Mouse (Mus musculus): ENCODE measurements around the gene Nfil3. TPM values are rescaled to one million over a fixed set of nuclear protein-coding genes. Genes with fewer than 3 reads are reported as not detected.
A peak's percentile ranks its signal among the peaks of the same experiment; 100 is the strongest.

Gene Nfil3
- polyA plus RNA-seq, 1 experiment from 2014 or later = 48.0 TPM

GRCm38 (mm10) chr13:53000481-53000880 is 19.6 kb upstream of the Nfil3 start:
- Histone ChIP-seq H3K4me3 (no peak overlapping the region), H3K9me3 (no peaks in the 10 kb centered on the region), H3K9ac (no peak overlapping the region), H3K27me3 (no peaks in the 10 kb centered on the region), H3K4me1 (replicated peaks) (no peaks in the 10 kb centered on the region), H3K36me3 (no peaks in the 10 kb centered on the region), H3K4me2 (no peak overlapping the region), H3K27ac (replicated peaks) (no peak overlapping the region)
- 86% methylated on average over 2 of the region's 2 CpGs for whole genome bisulfite sequencing
- ATAC-seq (ENCODE audit: low FRiP score, low read depth) = no peak

- H3K4me3 ChIP-seq = no peak overlapping the region
- H3K4me1 ChIP-seq (replicated peaks) = no peaks in the 10 kb centered on the region
- 91% methylated on average over 10 of the region's 10 CpGs for WGBS
- H3K9me3 ChIP-seq = no peaks in the 10 kb centered on the region
- no peak overlapping the region for H3K9ac ChIP-seq
- H3K36me3 ChIP-seq = no peaks in the 10 kb centered on the region
- no peaks in the 10 kb centered on the region for H3K27me3 ChIP-seq
- no peak overlapping the region for H3K4me2 ChIP-seq
- no peak overlapping the region for H3K27ac ChIP-seq (replicated peaks)
- no peak for ATAC-seq (ENCODE audit: low FRiP score, low read depth)
Observed at GRCm38 (mm10) chr13:52998541-52998940, 17.7 kb upstream of the Nfil3 start.

- no peaks in the 10 kb centered on the region for H3K27me3 ChIP-seq
- ATAC-seq (ENCODE audit: low FRiP score, low read depth) = no peak
- no peak overlapping the region for H3K4me2 ChIP-seq
- no peak overlapping the region for H3K4me3 ChIP-seq
- H3K9me3 ChIP-seq = no peaks in the 10 kb centered on the region
- H3K27ac ChIP-seq (replicated peaks) = no peak overlapping the region
- H3K36me3 ChIP-seq = no peaks in the 10 kb centered on the region
- H3K9ac ChIP-seq = no peak overlapping the region
- no peaks in the 10 kb centered on the region for H3K4me1 ChIP-seq (replicated peaks)
- WGBS = 72% methylated on average over 2 of the region's 2 CpGs
Observed at GRCm38 (mm10) chr13:52997806-52998205, 16.9 kb upstream of the Nfil3 start.

DNA sequence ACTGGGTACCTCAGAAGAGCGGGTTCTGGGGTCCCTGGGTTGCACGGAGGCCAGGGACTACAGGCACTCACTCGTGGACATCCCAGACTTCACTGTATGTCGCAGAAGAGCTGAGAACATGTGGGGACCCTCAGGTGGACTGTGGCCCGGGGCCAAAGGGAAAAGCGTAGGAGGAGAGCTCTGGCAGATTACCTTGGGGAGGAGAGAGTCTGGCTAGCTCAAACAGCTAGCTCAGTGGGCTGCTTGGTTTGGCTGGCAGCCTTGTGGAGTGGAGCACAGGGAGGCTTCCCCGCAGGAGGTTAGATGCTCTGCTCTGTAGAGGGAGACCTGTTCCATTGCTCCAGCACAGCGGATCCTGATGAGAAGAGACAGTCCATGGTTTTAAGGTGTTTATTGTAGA is 15.3 kb upstream of the Nfil3 start:
- H3K27ac ChIP-seq (replicated peaks) = no peak overlapping the region
- WGBS = 83% methylated on average over 8 of the region's 8 CpGs

GRCm38 (mm10) chr13:52994197-52994881 is 13.5 kb upstream of the Nfil3 start:
- Histone ChIP-seq H3K4me2 (no peak overlapping the region), H3K36me3 (no peaks in the 10 kb centered on the region), H3K4me3 (no peak overlapping the region), H3K27ac (replicated peaks) (no peak overlapping the region), H3K27me3 (no peaks in the 10 kb centered on the region), H3K9me3 (no peaks in the 10 kb centered on the region), H3K4me1 (replicated peaks) (no peaks in the 10 kb centered on the region), H3K9ac (no peak overlapping the region)
- ATAC-seq (ENCODE audit: low FRiP score, low read depth) = no peak
- WGBS = 88% methylated on average over 10 of the region's 10 CpGs

More for the DNA sequence above, 15.3 kb upstream of the Nfil3 start:
- Histone ChIP-seq H3K9me3 (no peaks in the 10 kb centered on the region), H3K4me2 (no peak overlapping the region), H3K27me3 (no peaks in the 10 kb centered on the region), H3K4me3 (no peak overlapping the region), H3K4me1 (replicated peaks) (no peaks in the 10 kb centered on the region), H3K9ac (no peak overlapping the region), H3K36me3 (no peaks in the 10 kb centered on the region)
- ATAC-seq (ENCODE audit: low FRiP score, low read depth) = no peak

DNA sequence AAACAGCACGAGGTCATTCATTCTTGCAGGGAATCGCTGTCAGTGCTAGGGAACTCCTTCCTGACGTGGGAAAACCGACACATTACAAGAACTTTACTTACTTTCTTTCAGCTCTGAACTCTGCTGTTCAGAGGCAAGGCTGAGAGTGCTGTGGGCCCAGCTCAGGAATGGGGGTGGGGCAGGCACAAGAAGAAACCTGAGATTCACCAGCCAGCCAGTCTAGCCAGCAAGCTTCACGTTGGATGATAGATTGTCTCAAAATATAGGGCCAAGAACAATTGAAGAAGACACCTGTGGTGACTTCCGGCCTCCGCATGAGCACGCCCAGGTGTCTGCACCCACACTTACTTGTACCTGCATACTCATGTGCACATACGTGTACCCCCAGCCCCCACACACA is 9.3 kb upstream of the Nfil3 start:
- H3K9me3 ChIP-seq = no peaks in the 10 kb centered on the region
- H3K4me1 ChIP-seq (replicated peaks) = no peaks in the 10 kb centered on the region
- 71% methylated on average over 9 of the region's 9 CpGs for WGBS
- no peak overlapping the region for H3K4me2 ChIP-seq
- no peak for ATAC-seq (ENCODE audit: low FRiP score, low read depth)
- H3K4me3 ChIP-seq = no peak overlapping the region
- H3K27me3 ChIP-seq = no peaks in the 10 kb centered on the region
- no peak overlapping the region for H3K9ac ChIP-seq
- H3K36me3 ChIP-seq = no peaks in the 10 kb centered on the region
- H3K27ac ChIP-seq (replicated peaks) = no peak overlapping the region

DNA sequence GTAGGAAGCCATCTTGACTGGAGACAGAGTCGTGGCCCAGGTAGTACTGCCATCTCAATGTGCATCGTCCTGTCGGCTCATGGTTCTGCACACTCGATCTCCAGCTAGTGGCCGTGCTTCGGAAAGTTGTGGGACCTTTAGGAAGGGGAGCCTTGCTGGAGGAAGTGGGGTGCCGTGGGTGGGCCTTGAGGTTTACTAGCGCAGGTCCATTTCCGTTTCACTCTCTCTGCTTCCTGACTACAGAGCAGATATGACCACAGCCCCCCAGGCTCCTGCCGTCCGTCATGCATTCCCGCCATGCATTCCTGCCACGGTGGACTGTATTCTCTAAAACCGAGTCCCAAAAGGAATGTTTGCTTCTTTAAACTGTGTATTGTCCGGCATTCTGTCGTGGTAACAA is 8.1 kb upstream of the Nfil3 start:
- H3K9ac ChIP-seq = no peak overlapping the region
- no peaks in the 10 kb centered on the region for H3K4me1 ChIP-seq (replicated peaks)
- no peaks in the 10 kb centered on the region for H3K9me3 ChIP-seq
- ATAC-seq (ENCODE audit: low FRiP score, low read depth) = no peak
- no peak overlapping the region for H3K4me2 ChIP-seq
- H3K27ac ChIP-seq (replicated peaks) = no peak overlapping the region
- H3K4me3 ChIP-seq = no peak overlapping the region
- 86% methylated on average over 16 of the region's 16 CpGs for WGBS
- H3K36me3 ChIP-seq = no peaks in the 10 kb centered on the region
- no peaks in the 10 kb centered on the region for H3K27me3 ChIP-seq

DNA sequence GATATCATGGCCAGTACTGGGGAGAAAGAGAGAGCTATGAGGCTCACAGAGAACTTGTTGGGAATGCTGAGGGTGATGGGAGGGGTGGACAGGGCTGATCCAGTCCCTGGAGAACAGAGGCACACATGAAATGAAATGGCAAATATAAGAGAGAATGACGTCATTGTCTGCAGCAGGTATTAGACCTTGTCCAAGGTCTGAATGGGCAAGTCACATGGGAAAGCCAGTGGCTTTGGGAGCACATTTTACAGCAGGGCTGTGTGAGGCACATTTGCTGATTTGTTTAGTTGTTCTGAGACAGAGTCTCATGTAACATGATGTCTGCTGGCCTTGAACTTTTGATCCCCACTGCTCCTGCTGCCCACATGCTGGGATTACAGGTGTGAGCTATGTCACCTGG is 7.0 kb upstream of the Nfil3 start:
- Histone ChIP-seq H3K4me3 (no peak overlapping the region), H3K9ac (no peak overlapping the region), H3K9me3 (no peaks in the 10 kb centered on the region), H3K4me1 (replicated peaks) (no peaks in the 10 kb centered on the region), H3K4me2 (no peak overlapping the region), H3K27me3 (no peaks in the 10 kb centered on the region), H3K27ac (replicated peaks) (no peak overlapping the region), H3K36me3 (no peaks in the 10 kb centered on the region)
- ATAC-seq (ENCODE audit: low FRiP score, low read depth) = no peak
- WGBS = 67% methylated on average over 1 of the region's 1 CpGs

GRCm38 (mm10) chr13:52986215-52986780 is 5.4 kb upstream of the Nfil3 start:
- Histone ChIP-seq H3K27ac (replicated peaks) (no peak overlapping the region), H3K9me3 (no peaks in the 10 kb centered on the region), H3K27me3 (no peaks in the 10 kb centered on the region), H3K4me1 (replicated peaks) (peaks cover 9% of the 10 kb centered on the region), H3K36me3 (no peaks in the 10 kb centered on the region), H3K9ac (no peak overlapping the region), H3K4me3 (no peak overlapping the region), H3K4me2 (no peak overlapping the region)
- ATAC-seq (ENCODE audit: low FRiP score, low read depth) = no peak
- WGBS = 74% methylated on average over 10 of the region's 10 CpGs

GRCm38 (mm10) chr13:52985508-52986214 is 4.8 kb upstream of the Nfil3 start:
- no peak overlapping the region for H3K9ac ChIP-seq
- WGBS = 87% methylated on average over 12 of the region's 12 CpGs
- H3K27ac ChIP-seq (replicated peaks) = no peak overlapping the region
- no peak for ATAC-seq (ENCODE audit: low FRiP score, low read depth)
- peaks cover 9% of the 10 kb centered on the region for H3K4me1 ChIP-seq (replicated peaks)
- no peak overlapping the region for H3K4me3 ChIP-seq
- no peaks in the 10 kb centered on the region for H3K27me3 ChIP-seq
- no peaks in the 10 kb centered on the region for H3K36me3 ChIP-seq
- no peaks in the 10 kb centered on the region for H3K9me3 ChIP-seq
- H3K4me2 ChIP-seq = no peak overlapping the region

DNA sequence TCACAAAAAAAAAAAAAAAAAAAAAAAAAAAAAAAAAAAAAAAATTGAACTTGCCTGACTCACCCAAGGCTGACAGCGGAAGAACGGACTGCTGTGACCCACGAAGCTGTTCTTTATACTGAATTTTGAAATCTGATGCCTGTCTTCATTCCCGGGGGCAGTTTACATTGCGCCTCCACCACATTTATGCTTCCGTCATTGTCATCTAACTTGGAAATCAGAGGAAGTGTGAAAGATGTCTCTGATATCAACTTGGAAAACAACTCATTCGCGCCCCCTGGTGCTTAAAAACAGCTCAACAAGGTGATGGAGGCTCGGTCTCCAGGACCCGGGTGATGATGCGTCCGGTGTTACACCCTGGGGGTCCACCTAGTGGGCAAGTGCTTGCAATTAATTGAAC is 1.8 kb upstream of the Nfil3 start:
- Histone ChIP-seq H3K27ac (replicated peaks) (no peak overlapping the region), H3K27me3 (no peaks in the 10 kb centered on the region), H3K4me2 (peak overlapping the region; percentile 96), H3K36me3 (no peaks in the 10 kb centered on the region), H3K9me3 (no peaks in the 10 kb centered on the region), H3K9ac (no peak overlapping the region), H3K4me1 (replicated peaks) (peaks cover 11% of the 10 kb centered on the region), H3K4me3 (peak overlapping the region; percentile 83)
- under 1% methylated on average over 12 of the region's 12 CpGs for WGBS
- ATAC-seq (ENCODE audit: low FRiP score, low read depth) = no peak

GRCm38 (mm10) chr13:52981441-52982281 is 788 bp upstream of the Nfil3 start:
- no peaks in the 10 kb centered on the region for H3K36me3 ChIP-seq
- peaks cover 22% of the 10 kb centered on the region for H3K4me1 ChIP-seq (replicated peaks)
- peak overlapping the region; percentile 83 for H3K4me3 ChIP-seq
- H3K4me2 ChIP-seq = peak overlapping the region; percentile 96
- peak overlapping the region; percentile 78 for H3K27ac ChIP-seq (replicated peaks)
- no peak for ATAC-seq (ENCODE audit: low FRiP score, low read depth)
- peak overlapping the region; percentile 59 for H3K9ac ChIP-seq
- no peaks in the 10 kb centered on the region for H3K27me3 ChIP-seq
- 1% methylated on average over 51 of the region's 51 CpGs for WGBS
- H3K9me3 ChIP-seq = no peaks in the 10 kb centered on the region
